Mouse (Mus musculus) liver, embryonic 16.5 days (tissue): Measurements from ENCODE around the gene Ehd1. TPM values are rescaled to one million over a fixed set of nuclear protein-coding genes. Genes with fewer than 3 reads are reported as not detected.

Experiments
- ATAC-seq: fragments of 200-750 bp; cut with Nextera tagmentation; 2 replicates; pipeline ENCODE4 v1.8.0; 2017; ENCODE audit warnings: low read depth, mild to moderate bottlenecking, moderate number of reproducible peaks, moderate library complexity
- H3K27ac ChIP-seq: fragments of 300-500 bp; sonication (generic); 2 replicates; pipeline ENCODE4 v1.5.1; 2014; ENCODE audit warnings: mild to moderate bottlenecking, low read length
- H3K27me3 ChIP-seq: fragments of 300-500 bp; sonication (generic); 2 replicates; pipeline ENCODE4 v1.6.1; 2014; ENCODE audit warnings: low read depth, low read length, mixed read lengths; ENCODE audit not compliant: control insufficient read depth, insufficient read depth
- H3K36me3 ChIP-seq: fragments of 300-500 bp; sonication (generic); 2 replicates; pipeline ENCODE4 v1.6.1; 2014; ENCODE audit warnings: mild to moderate bottlenecking; ENCODE audit not compliant: control insufficient read depth, insufficient read depth
- H3K4me1 ChIP-seq: fragments of 300-500 bp; sonication (generic); 2 replicates; pipeline ENCODE4 v1.6.1; 2014; ENCODE audit warnings: low read depth, low read length, mixed read lengths; ENCODE audit not compliant: control insufficient read depth
- H3K4me2 ChIP-seq: fragments of 300-500 bp; sonication (generic); 2 replicates; pipeline ENCODE4 v1.6.1; 2014; ENCODE audit warnings: low read depth, low read length, mixed read lengths
- H3K4me3 ChIP-seq: fragments of 300-500 bp; sonication (generic); 2 replicates; pipeline ENCODE4 v1.5.1; 2014; ENCODE audit warnings: low read depth, mild to moderate bottlenecking, low read length
- H3K9ac ChIP-seq: fragments of 300-500 bp; sonication (generic); 2 replicates; pipeline ENCODE4 v1.6.1; 2014; ENCODE audit warnings: low read depth, low read length
- H3K9me3 ChIP-seq: fragments of 300-500 bp; sonication (generic); replicated peaks from 2 replicates; pipeline ENCODE4 v1.6.1; 2016; ENCODE audit warnings: low read length; ENCODE audit not compliant: control insufficient read depth
- WGBS: fragments of 180-500 bp; shearing (Covaris S2); extraction: QIAGEN DNeasy Blood & Tissue Kit; methylation state at CpG from one replicate; pipeline ENCODE4 v1.1.7; 2014; ENCODE audit not compliant: insufficient replicate concordance; 5-methylcytosine and 5-hydroxymethylcytosine counted together
- polyA plus RNA-seq: library from polyadenylated mRNA; unstranded; fragments of >200 nt; fragmentation: Nextera tagmentation; extraction: Ambion mirVana; gene quantifications from 2 replicates; pipeline ENCODE4 v1.2.1, GENCODE M21; 2015

The Ehd1 gene
- polyA plus RNA-seq, 1 experiment from 2014 or later = 68.6 TPM

GRCm38 (mm10) chr19:6302114-6302513 is 25.6 kb downstream of the Ehd1 start:
- H3K4me2 ChIP-seq = no peak overlapping the region
- no peak for ATAC-seq
- no peak overlapping the region for H3K4me3 ChIP-seq
- H3K27ac ChIP-seq = peak overlapping the region; percentile 96
- WGBS = 57% methylated on average over 5 of the region's 5 CpGs
- H3K9me3 ChIP-seq = no peaks in the 10 kb centered on the region
- peaks cover 14% of the 10 kb centered on the region for H3K36me3 ChIP-seq
- H3K27me3 ChIP-seq = no peaks in the 10 kb centered on the region
- H3K9ac ChIP-seq = no peak overlapping the region
- H3K4me1 ChIP-seq = peaks cover 87% of the 10 kb centered on the region

GRCm38 (mm10) chr19:6302522-6302921 is 26.0 kb downstream of the Ehd1 start:
- peaks cover 84% of the 10 kb centered on the region for H3K4me1 ChIP-seq
- no peak overlapping the region for H3K9ac ChIP-seq
- H3K36me3 ChIP-seq = peaks cover 12% of the 10 kb centered on the region
- H3K4me3 ChIP-seq = no peak overlapping the region
- ATAC-seq = no peak
- no peaks in the 10 kb centered on the region for H3K27me3 ChIP-seq
- no peaks in the 10 kb centered on the region for H3K9me3 ChIP-seq
- H3K27ac ChIP-seq = peak overlapping the region; percentile 96
- H3K4me2 ChIP-seq = no peak overlapping the region
- WGBS = 10% methylated on average over 4 of the region's 4 CpGs

GRCm38 (mm10) chr19:6303831-6304230 is 27.3 kb downstream of the Ehd1 start:
- peaks cover 1% of the 10 kb centered on the region for H3K36me3 ChIP-seq
- peaks cover 73% of the 10 kb centered on the region for H3K4me1 ChIP-seq
- WGBS = 57% methylated on average over 6 of the region's 6 CpGs
- peak overlapping the region; percentile 32; the same call in 1 of the 2 replicates for H3K9ac ChIP-seq
- H3K4me3 ChIP-seq = no peak overlapping the region
- ATAC-seq = no peak
- H3K27ac ChIP-seq = peak overlapping the region; percentile 43
- H3K27me3 ChIP-seq = no peaks in the 10 kb centered on the region
- H3K4me2 ChIP-seq = no peak overlapping the region
- H3K9me3 ChIP-seq = no peaks in the 10 kb centered on the region

DNA sequence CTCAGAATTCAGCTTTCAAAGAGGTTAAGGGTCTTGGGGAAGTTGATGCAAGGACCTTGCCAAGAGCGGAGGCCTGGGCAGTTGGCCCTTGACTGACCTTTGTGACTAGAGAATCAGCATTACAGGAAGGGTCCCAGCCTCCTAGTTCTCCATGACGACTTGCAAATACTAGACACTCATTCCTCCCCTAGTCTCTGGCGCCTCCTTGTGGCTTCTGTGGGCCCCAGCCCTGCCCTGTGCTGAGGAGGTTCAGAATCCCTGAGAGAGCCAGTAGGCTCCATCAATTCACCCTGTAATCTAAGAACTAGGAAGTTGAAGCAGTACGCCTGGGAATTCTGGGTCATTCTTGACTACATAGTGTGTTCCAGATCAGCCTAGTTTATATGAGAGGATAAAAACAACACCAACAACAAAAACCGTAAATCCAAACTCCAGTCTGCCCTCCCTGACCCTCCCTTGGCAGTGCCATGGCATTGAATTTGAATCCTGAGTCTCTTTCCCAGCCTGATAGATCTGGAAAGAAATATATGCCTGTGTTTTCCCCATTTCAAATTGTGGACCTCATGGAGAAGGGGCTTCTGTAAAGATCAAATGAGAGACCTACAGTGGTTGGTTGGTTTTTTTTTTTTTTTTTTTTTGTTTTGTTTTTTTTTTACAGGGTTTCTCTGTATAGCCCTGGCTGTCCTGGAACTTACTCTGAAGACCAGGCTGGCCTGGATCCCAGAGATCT is 28.4 kb downstream of the Ehd1 start:
- no peaks in the 10 kb centered on the region for H3K36me3 ChIP-seq
- no peak overlapping the region for H3K4me3 ChIP-seq
- peaks cover 61% of the 10 kb centered on the region for H3K4me1 ChIP-seq
- H3K9me3 ChIP-seq = no peaks in the 10 kb centered on the region
- H3K4me2 ChIP-seq = no peak overlapping the region
- H3K9ac ChIP-seq = peak overlapping the region; percentile 18; the same call in 1 of the 2 replicates
- H3K27ac ChIP-seq = no peak overlapping the region
- WGBS = 20% methylated on average over 5 of the region's 5 CpGs
- ATAC-seq = peak; percentile 31
- no peaks in the 10 kb centered on the region for H3K27me3 ChIP-seq

GRCm38 (mm10) chr19:6305517-6306115 is 29.1 kb downstream of the Ehd1 start:
- H3K9me3 ChIP-seq = no peaks in the 10 kb centered on the region
- no peak for ATAC-seq
- H3K4me3 ChIP-seq = peak overlapping the region; percentile 72
- H3K27me3 ChIP-seq = no peaks in the 10 kb centered on the region
- peak overlapping the region; percentile 96 for H3K4me2 ChIP-seq
- peak overlapping the region; percentile 80 for H3K9ac ChIP-seq
- WGBS = 54% methylated on average over 8 of the region's 8 CpGs
- no peaks in the 10 kb centered on the region for H3K36me3 ChIP-seq
- H3K4me1 ChIP-seq = peaks cover 55% of the 10 kb centered on the region
- peak overlapping the region; percentile 80 for H3K27ac ChIP-seq

GRCm38 (mm10) chr19:6306137-6306551 is 29.6 kb downstream of the Ehd1 start, which contains the start of gene Cdc42bpg:
Cdc42bpg (plus strand) TSS chr19:6306456.
- no peaks in the 10 kb centered on the region for H3K36me3 ChIP-seq
- peak within 1 kb of the TSS; percentile 80 for H3K9ac ChIP-seq
- H3K4me3 ChIP-seq = peak within 1 kb of the TSS; percentile 72
- under 1% methylated on average over 34 of the region's 38 CpGs for WGBS
- H3K4me1 ChIP-seq = peaks cover 49% of the 10 kb centered on the region
- peak; percentile 87 for ATAC-seq
- H3K27me3 ChIP-seq = no peaks in the 10 kb centered on the region
- H3K27ac ChIP-seq = peak within 1 kb of the TSS; percentile 80
- no peaks in the 10 kb centered on the region for H3K9me3 ChIP-seq
- H3K4me2 ChIP-seq = peak within 1 kb of the TSS; percentile 96

GRCm38 (mm10) chr19:6306586-6306985 is 30.1 kb downstream of the Ehd1 start:
- Histone ChIP-seq H3K4me1 (peaks cover 45% of the 10 kb centered on the region), H3K36me3 (no peaks in the 10 kb centered on the region), H3K9ac (peak overlapping the region; percentile 80), H3K27me3 (no peaks in the 10 kb centered on the region), H3K4me2 (peak overlapping the region; percentile 96), H3K27ac (peak overlapping the region; percentile 55), H3K4me3 (peak overlapping the region; percentile 72), H3K9me3 (no peaks in the 10 kb centered on the region)
- WGBS = 0% methylated on average over 33 of the region's 34 CpGs
- peak; percentile 51 for ATAC-seq

DNA sequence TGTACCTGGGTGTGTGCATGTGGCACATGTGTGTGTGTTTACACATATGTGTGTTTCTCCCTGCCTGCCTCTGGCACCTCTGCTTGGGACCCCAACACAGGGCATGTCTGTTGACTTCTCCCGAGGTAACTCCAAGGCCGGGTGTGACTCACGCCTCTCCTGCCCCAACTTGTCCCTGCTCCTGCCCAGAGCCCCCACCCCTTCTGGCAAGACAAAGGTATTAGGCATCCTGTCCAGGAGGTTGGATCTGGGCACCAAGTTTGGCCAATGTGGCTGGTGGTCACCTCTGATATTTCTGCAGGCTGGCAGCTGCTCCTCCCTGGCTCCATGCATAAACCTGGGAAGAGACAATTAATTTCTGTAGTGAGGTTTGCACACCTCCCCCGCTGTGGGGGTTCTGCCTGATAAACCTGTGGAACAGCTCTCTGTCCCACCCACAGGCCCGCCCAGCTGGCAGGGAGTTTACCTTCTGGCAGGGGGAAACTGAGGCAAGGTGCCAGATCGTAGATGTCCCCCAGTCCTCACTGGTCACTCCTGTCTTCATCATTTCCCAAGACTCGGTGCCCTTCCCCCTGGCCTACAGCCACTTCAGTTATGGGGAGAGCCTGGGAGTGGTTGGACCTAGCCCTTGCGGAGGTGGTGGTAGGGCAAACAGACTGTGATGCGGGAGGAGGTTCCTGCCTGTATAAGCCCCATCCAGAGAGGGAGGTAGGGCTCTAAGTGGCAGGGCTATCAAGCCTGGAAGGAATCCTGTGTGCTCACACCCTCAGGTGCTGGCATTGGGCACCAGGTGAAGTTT is 31.4 kb downstream of the Ehd1 start:
- Histone ChIP-seq H3K4me2 (peak overlapping the region; percentile 96; the same call in 1 of the 2 replicates), H3K9ac (no peak overlapping the region), H3K9me3 (no peaks in the 10 kb centered on the region), H3K4me3 (no peak overlapping the region), H3K27me3 (no peaks in the 10 kb centered on the region), H3K4me1 (peaks cover 32% of the 10 kb centered on the region), H3K27ac (no peak overlapping the region), H3K36me3 (no peaks in the 10 kb centered on the region)
- peak; percentile 12; the same call in 1 of the 2 replicates for ATAC-seq
- WGBS = 64% methylated on average over 9 of the region's 9 CpGs
